Mouse (Mus musculus) CD4-positive, CD25-positive, alpha-beta regulatory T cell, adult 2 months (primary cell): ENCODE measurements at regions not wholly inside any gene's neighbourhood (a gene's known extent, or its start where the extent isn't known, plus 50 kb on each side); places are given as distances from the start of the nearest gene placed in this dataset.

Experiments
- DNase-seq: peaks from one replicate; pipeline ENCODE4 v3.0.0-alpha.2; 2012; ENCODE audit warnings: low read depth, low spot score

DNA sequence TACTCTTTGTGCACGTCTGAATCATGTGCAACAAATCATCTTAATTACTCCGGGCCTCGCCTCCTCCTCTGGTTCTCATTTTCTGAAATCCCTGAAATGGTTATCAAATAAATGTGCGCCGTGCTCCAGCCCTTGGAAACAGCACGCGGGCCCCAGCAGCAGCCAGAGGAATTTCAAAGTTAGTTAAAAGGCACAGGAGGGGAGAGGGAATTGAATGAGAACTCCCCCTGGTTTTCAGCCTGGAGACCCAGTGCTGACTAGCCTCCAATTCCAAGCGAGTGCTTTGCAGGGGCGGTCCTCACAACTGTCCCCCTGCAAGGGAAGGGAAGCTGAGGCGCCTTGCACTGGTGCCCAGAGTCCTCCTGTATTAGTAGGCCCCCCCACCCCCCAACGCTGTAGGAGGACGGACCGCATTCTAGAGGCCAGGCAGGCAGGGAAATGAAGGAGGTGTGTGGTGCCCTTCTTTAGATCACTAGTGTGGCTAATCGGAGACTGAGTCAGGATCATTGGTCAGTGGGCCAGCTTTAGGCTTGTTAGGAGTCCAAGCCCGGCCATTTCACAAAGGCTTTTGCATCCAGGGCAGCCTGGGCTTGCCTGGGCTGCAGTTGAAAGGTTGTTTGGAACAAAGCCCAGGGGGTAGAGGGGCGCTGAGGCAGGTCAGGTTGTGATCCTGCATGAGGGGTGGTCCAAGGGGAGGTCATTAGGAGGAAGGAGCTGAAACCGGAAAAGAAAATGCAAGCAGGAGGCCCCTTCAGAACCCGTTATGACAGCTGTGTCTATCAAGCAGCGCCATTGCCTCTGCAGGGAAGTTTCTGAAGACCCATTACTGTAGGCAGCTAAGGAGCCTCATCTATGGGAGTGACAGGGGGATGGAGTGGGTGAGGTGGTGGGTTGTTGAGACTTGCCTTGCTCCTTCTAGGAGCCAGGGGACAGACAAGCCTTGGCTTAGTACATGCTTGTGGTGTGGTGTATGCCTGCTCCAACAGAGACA lies 80.3 kb upstream of the Igfbp7 start:
- no peak for DNase-seq

DNA sequence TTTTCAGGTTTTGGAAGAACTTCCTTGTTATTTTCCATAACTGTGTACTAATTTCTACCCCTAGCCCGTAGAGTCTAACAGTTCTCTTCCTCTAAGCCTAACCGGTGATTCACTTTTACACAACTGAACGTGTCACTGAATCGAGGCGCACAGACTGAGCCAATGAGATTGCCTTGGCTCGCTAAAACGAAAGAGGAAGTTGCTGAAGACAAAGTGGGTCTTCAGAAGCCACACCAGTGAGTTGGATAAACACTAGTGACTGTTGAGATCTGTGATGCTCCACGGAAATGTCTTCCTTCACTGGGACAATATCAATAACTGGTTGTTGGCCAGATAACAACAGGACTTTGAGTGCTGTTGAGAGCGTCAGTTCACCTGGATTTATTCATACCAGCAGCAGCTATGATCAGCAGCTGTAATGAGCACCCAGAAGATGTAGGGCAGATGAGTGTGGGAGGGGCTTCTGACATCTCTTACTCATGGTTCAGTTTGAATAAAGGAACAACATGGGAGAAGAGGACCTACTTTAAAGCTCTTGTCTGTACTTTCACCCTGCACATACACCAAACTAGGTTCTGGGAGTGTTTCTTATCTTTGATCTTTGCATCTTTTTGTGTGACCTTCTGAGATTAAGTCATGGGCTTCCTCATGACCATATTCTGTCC lies 75.3 kb upstream of the Igfbp7 start:
- DNase-seq = peak; percentile 55

DNA sequence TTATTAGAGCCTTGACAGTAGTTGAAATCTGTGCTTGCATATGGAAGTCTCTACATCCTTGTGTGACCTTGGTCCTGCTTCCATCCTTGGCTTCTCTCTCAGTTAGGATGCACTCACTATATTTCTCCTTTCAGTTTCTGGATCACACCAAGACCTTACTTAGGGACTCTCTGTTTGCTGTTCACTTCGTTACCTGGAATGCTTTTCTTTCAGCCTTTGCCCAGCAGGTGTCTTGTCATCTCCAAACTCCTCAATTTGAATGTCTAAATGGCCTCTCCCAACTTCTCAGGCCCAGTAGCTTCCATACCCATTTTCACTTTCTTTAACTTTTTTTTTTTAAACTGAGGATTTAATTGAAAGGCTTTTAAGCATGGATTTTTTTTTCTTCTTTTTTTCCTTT lies 74.0 kb upstream of the Igfbp7 start:
- DNase-seq = no peak

DNA sequence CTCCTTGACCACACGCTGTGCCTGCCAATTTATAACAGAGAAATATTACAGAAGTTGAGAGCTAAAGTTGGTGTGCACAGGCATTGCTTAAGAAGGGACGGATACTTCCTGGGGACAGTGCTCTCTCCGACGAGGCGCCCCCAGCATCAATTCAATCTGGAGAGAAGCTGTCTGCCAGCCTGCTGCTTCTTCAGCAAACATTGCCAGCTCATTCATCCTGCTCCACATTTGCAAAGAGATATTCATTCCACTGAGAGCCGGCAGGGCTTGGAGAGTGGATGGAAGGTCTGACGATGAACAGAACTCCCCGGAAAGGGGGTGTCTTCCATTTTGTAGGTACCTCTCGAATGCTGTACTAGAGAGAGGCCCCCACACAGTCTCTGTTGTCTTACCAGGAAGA lies 70.0 kb upstream of the Igfbp7 start:
- DNase-seq = no peak

DNA sequence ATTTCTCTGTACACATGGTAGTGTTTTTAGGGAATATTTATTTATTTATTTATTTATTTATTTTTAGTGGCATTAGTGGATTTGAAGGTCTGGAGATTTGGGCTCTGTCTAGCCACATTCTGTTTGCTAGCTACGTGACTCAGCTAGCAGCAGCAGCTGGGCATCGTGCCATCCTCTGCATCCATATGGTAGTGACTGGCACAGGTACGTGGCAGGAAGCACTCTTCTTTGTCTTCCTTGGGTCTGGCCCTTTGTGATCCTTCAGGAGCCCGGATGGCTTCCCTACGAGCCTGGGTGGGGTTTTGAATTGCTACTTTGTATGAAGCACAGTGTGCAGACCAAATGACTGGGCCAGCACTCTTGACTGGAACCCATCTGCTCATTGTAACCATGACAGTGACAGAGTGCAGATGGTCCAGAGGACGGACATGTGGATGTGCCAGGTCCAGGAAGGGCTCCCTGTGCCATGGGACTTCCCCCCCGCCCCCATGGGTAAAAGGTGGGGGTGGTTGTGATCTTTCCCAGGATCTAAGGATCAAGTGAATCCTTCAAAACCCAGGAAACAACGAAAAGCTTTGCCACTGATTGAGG lies 66.2 kb upstream of the Igfbp7 start:
- DNase-seq = no peak

DNA sequence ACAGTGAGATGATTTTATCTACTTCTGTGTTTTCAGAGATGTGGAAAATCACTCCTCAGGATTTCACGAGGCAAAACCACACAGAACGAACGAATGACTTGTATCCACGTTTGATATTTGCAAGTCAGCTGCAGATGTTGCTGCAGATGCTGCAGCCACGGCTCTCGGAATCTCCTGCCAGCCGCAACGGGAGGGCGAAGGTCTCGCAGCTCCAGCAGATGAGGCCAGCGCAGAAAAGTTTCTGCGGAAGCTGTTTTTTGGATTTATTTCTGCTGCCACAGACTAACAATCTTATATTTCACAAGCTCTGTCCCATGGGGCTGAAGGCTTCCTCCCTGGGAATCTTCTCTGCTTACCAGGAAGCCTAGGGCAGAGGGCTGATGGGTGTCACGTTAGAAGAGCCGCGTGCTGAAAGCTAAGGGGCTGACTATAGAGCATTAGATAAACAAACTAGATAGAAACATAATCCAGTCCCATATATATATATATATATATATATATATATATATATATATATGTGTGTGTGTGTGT lies 61.5 kb upstream of the Igfbp7 start:
- DNase-seq = no peak

DNA sequence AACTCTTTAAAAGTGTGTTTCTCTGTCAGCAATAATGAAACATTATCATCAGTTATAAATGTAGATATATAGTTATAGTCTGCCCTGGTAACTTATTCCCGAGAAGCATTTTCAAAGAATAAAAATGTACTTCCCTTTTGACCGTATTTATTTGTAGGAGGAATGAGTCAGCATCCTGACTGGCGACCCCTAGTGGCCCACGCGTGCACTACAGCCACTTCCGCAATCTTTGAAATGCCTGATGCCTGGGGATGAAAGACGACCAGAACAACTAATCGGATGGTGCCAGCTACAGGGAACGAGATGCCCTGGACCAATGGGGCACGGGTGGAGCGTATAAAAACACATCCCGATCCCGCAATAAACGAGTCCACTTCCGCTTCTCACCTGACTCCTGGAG lies 60.6 kb upstream of the Igfbp7 start:
- DNase-seq = peak; percentile 85

DNA sequence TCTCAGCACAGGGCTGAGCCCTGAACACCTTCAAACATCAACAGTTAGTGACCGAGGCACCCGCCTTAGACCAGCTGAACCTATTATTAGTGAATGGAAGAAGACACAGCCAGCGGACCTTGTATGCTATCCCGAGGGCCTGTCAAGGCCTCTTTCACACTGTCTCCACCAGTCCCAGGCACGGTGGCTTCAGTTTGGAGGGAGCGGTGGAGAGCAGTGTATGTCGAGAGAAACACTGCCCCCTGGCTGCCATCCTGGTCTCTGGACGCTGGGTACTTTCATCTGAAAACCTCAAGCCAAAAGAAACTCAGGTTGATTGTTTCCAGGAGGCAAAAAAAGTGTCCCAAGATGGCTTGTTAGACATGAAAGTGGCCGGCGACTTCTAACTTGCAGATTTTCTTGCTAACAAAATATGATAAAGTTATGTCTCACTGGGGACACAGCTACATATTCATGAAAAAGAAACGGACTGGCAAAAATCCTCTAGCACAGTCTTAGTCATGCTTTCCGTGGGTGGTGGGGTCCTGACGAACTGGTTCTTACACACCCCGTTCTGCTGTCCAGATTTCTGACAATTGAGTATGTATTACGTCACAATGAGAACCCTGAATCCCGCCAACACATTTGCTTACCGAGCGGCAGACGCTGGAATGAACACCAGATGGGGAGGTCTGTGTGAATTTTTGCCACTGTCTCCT lies 57.2 kb upstream of the Igfbp7 start:
- DNase-seq = peak; percentile 73

DNA sequence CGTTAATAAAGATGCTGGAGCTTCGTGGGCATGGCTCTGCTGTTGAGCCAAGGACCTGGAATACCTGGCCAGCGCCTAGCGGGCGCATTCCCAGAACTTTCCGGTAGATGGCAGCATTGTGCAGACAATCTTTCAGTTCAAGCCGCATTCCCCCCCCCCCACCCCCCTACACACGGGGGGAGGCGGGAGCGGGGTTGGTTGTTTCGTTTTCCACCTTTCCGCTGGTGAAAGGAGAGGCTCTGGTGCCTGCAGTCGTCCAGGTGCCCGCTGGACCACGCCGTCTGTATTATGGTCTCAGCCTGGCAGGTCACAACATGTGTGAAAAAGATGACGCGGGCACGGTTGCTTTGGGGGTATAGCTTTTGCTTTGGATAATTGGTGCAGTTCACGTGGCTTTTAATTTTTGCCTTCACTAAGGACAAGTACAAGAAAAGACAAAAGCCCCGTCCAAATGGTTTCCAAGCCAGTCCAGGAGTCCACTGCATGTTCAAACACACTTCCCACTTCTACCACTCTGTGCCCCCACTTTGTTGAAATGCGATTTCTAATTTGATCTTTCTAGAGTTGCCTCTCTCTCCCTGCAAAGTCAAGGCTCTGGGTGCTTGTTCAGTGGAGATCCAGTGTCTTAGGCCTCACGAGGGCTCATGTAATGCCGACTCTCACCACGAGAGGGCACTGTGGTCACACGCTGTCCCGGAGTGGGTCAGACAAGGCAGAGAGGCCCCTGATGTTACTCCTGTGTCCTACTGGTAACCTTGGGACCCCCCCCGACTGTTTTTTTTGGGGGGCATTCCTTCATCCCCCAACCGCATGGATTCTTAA lies 52.3 kb upstream of the Igfbp7 start:
- DNase-seq = peak; percentile 94
